Mouse (Mus musculus) brain, embryonic 14.5 days (tissue): Measurements from ENCODE around the gene Sgms2.

ENCODE experiments used
- CTCF ChIP-seq: fragments of 200-500 bp; IDR thresholded peaks from 2 replicates; pipeline ENCODE4 v1.5.1; 2012; ENCODE audit warnings: inconsistent platforms, mild to moderate bottlenecking, moderate library complexity, borderline replicate concordance; ENCODE audit not compliant: insufficient read depth, insufficient read length; ENCODE audit errors: extremely low read depth
- POLR2A ChIP-seq: fragments of 200-500 bp; IDR thresholded peaks from 2 replicates; pipeline ENCODE4 v1.6.1; 2012; ENCODE audit warnings: mild to moderate bottlenecking, inconsistent platforms, borderline replicate concordance; ENCODE audit not compliant: poor library complexity, insufficient read depth, insufficient read length, severe bottlenecking; ENCODE audit errors: extremely low read depth

DNA sequence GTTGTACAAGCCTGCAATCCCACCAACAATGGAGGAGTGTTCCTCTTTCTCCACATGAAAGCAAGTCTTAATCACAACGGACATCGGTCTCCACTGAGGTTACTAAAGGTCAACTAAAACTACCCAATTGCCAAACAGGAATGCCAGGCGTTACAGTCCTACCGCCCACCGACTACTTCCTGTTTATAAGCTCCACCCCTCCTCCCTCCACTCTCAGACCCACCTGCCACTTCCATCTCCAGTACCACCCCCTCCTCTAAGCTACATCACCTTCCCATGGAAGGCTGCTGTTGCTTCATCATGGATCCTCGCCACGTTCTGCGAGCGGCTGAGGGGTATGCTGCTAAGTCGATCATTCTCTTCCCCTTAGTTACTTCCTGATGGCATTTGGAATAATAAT is 15.2 kb downstream of the Sgms2 start:
- no peak for TF ChIP-seq CTCF
- no peak for TF ChIP-seq POLR2A
